Mouse (Mus musculus): ENCODE measurements at regions not wholly inside any gene's neighbourhood (a gene's known extent, or its start where the extent isn't known, plus 50 kb on each side); places are given as distances from the start of the nearest gene placed in this dataset.
A peak's percentile ranks its signal among the peaks of the same experiment; 100 is the strongest.

DNA sequence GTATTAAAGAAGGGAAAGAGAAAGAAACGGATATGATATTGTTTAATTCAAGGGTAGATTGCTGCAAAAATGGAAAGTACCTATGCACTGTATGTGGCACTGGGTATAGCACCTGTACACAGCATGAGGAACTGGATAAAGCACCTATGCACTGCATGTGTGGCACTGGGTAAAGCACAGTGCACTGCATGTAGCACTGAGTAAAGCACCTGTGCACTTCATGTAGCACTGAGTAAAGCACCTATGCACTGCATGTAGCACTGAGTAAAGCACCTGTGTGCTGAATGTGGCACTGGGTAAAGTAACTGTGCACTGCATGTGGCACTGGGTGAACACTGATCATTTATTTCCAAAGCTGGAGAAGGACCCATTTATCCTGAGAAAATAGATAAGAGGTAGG, 280.2 kb upstream of the Fam49a start:
- no peak for DNase-seq

GRCm38 (mm10) chr12:11993513-11993912, 268.4 kb upstream of the Fam49a start:
- no peak for DNase-seq

DNA sequence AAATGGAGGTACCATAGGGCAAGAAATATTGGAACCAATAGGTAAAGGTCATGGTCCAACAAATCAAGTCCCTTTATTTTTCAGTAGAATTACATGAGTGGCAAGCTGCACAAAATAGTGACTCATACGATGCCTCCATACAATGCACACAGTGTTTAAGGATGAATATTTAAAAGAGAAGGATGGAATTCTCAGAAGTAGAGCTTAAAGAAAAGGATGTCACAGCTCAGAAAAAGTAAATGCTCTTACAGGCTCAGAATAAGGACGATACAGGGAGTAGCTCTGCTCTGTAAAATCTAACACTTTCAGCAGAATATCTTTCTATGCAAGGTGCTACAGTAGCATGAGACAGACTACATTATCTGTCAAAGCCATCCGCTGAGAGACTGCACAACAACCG, 262.7 kb upstream of the Fam49a start:
- no peak for DNase-seq

DNA sequence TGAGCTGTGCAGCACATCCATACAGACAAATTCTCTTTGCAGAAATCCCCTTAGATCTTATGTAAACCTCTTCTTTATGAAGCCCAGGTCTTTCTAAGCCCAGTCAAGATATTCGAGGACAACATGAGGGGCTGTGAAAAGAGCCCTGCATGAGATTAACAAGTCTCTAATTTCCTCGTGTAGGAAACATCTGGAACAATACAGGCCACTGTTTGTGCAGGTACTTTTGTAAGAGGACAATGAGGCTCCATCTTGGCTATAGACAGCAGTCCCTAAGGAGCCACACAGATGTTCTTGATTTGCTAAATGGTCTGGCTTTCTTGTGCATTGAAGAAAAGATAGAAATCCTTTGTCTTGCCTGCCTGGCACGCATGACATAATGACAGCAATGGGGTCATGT, 259.5 kb upstream of the Fam49a start:
- DNase-seq: no peak

- DNase-seq: no peak
Observed at GRCm38 (mm10) chr12:12010592-12010991, 251.3 kb upstream of the Fam49a start.

- no peak for DNase-seq
Observed at GRCm38 (mm10) chr12:12023819-12024470, 238.0 kb upstream of the Fam49a start.

- DNase-seq: no peak
Observed at GRCm38 (mm10) chr12:12030039-12030550, 231.8 kb upstream of the Fam49a start.

GRCm38 (mm10) chr12:12034521-12034920, 227.4 kb upstream of the Fam49a start:
- no peak for DNase-seq

- DNase-seq: no peak
Observed at GRCm38 (mm10) chr12:12039217-12039616, 222.7 kb upstream of the Fam49a start.

DNA sequence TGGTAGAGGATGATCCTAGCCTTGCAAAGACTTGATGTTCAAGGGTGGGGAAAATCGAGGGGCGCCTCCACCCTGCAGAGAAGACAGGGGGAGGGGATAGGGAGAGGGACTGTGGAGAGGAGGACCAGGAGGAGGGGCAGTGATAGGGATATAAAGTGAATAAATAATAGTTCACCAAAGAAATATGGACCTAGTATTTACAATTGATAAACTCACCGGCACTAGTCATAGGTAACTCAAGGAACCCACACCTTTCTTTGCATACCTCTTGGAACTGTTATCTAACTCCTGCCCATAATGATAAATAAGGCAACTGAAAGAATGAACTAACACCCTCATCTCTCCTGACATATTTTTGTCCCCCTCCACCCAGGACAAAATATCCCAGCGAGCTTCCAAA, 199.7 kb upstream of the Fam49a start:
- peak; percentile 45 for DNase-seq

DNA sequence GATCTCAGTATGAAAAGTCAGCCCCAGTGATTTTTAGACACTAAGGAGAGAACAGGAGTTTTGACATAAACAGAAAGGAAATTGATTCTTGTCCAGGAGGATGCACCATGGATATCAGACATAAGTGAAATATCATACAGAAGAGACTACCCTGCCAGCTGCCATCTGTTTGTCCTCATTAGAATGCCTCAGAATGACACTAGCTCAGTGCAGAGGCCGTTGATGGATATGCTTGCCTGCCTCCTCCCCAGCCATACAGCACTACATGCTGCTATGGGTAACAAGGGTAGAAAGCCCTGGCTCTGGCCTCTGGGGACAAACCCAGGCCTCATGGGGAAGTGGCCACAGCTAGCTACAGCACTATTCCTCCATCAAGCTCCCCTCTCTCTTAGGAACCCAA, 198.0 kb upstream of the Fam49a start:
- peak; percentile 49 for DNase-seq

GRCm38 (mm10) chr12:12064395-12064794, 197.5 kb upstream of the Fam49a start:
- DNase-seq: peak; percentile 72

GRCm38 (mm10) chr12:12088338-12088737, 173.6 kb upstream of the Fam49a start:
- DNase-seq: no peak

Measured in heart, adult 11 months (tissue).